Mouse (Mus musculus): Measurements from ENCODE around the gene Nr2e1. TPM values are rescaled to one million over a fixed set of nuclear protein-coding genes. Genes with fewer than 3 reads are reported as not detected.

Nr2e1 gene
- polyA plus RNA-seq, 1 experiment = not detected

DNA sequence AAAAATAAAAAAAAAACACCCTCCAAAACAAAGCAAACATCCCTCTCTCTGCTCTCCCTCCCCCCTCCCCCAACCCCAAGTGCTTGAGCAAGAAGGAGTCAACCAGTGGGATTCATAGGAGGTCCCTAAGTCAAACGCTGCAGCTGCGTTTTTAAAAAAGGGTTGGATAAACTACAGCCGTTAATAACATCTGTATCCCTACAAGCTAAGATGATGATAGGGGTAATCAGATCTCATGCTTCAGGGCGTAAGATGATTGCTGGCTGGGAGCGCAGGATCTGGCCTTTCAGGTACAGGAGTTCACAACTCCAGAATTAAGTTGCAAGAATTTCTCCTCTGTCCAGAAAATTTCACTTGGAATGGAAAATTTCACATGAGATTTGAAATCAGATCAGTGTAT is 6.1 kb upstream of the Nr2e1 start:
- no peaks in the 10 kb centered on the region for H3K4me1 ChIP-seq (ENCODE audit: control insufficient read depth, insufficient read depth, low read length)
- H3K4me3 ChIP-seq (replicated peaks; ENCODE audit: extremely low read depth, low read depth, low read length) = no peak overlapping the region
- TF ChIP-seq POLR2A (IDR thresholded peaks at IDR 0.05; ENCODE audit: borderline replicate concordance, extremely low read depth, low read depth, low read length) = no peak
- TF ChIP-seq CTCF (IDR thresholded peaks at IDR 0.05; ENCODE audit: insufficient read depth, low read length) = no peak
- WGBS = 10% methylated on average over 5 of the region's 5 CpGs
- no peak for DNase-seq

DNA sequence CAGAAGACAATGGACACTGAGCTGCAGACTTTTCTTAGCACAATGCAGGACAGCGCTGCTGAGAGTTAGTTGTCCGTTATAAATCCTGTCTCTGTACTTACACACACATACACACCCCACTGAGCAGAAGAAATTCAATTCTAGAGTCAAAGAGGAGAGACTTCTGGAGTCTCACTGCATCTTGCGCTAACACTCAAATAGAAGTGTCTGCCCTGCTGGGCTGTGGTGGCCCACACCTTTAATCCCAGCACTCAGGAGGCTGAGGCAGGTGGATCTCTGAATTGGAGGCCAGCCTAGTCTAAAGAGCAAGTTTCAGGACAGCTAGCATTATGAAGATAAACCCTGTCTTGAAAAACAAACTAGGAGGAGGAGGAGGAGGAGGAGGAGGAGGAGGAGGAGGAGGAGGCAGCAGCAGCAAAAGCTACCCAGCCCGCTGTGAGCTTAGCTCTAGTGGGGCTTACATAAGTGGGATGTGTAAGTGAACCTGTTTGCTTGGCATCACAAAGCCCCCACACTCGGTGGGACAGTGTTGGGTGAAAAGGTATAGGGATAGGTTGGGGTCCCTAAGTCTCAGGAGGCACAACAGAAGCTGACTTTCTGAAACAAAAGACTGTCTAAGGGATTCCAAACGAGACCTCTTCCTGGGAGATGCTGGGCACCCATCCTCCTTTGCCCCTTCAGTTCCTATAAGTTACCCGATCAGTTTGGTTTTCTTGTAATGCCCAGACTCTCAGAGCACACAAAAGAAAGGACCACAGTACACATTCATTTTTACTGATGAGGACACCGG is 4.7 kb upstream of the Nr2e1 start:
- Histone ChIP-seq H3K4me3 (replicated peaks; ENCODE audit: extremely low read depth, low read depth, low read length) (no peak overlapping the region), H3K4me1 (ENCODE audit: control insufficient read depth, insufficient read depth, low read length) (peaks cover 1% of the 10 kb centered on the region; the same call in 1 of the 2 replicates)
- TF ChIP-seq POLR2A (IDR thresholded peaks at IDR 0.05; ENCODE audit: borderline replicate concordance, extremely low read depth, low read depth, low read length) (no peak), CTCF (IDR thresholded peaks at IDR 0.05; ENCODE audit: insufficient read depth, low read length) (no peak)
- 5% methylated on average over 8 of the region's 8 CpGs for whole genome bisulfite sequencing
- DNase-seq = no peak

DNA sequence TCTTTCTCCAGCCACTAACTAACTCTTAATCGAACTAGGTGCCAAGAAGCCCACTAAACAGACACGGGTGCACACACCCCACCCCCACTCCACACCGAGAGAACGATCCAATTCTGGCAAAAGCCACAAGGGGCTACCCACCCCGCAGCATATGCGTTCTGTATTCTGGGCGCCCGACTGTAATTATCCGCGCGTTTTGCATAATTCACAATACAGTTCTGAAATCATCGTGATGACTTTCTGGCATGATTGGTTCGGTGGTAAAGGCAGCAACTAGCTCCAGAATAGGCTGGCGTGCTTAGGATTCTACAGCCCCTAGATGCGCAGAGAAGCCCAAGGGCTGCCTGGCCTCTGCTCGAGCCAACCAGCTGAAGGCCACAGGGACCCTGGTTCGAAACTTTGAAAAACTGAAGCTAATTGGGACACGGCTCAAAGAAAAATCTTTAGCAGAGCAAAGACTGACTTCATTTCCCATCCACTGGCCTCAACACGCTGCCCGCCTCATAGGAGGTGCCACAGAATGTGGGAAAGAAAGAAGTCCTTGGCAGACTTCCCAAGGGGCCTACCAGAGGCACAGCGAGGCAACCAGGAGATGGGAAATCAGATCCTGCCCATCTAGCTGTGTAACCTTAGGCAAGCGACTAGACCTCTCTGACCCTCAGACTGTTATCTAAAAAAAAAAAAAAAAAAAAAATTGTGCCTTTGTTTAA is 2.3 kb upstream of the Nr2e1 start:
- 8% methylated on average over 22 of the region's 22 CpGs for WGBS
- Histone ChIP-seq H3K4me1 (ENCODE audit: control insufficient read depth, insufficient read depth, low read length) (peaks cover 3% of the 10 kb centered on the region; the same call in 1 of the 2 replicates), H3K4me3 (replicated peaks; ENCODE audit: extremely low read depth, low read depth, low read length) (no peak overlapping the region)
- DNase-seq = no peak
- no peak for TF ChIP-seq CTCF (IDR thresholded peaks at IDR 0.05; ENCODE audit: insufficient read depth, low read length)
- TF ChIP-seq POLR2A (IDR thresholded peaks at IDR 0.05; ENCODE audit: borderline replicate concordance, extremely low read depth, low read depth, low read length) = no peak

DNA sequence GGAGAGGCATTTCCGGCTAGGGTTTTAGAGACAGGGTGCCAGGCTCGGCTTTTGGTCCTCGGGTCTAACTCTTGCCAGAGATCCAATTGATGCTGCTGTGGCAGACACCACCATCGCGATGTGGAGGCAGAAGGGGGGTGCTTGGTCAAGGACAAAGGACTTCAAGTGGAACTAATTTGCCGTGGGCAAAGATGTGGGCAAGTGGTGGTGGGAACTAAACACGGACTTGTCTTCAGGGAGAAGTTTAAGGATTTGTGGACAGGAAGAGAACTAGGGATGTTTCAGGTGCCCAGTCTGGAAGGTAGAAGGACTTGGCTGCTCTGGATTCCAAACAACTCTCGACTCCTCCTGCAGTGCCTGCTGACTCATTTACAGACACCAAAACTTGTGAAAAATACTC is 1.7 kb upstream of the Nr2e1 start:
- H3K4me3 ChIP-seq (replicated peaks; ENCODE audit: extremely low read depth, low read depth, low read length) = no peak overlapping the region
- H3K4me1 ChIP-seq (ENCODE audit: control insufficient read depth, insufficient read depth, low read length) = peaks cover 3% of the 10 kb centered on the region; the same call in 1 of the 2 replicates
- no peak for DNase-seq
- 3% methylated on average over 8 of the region's 8 CpGs for WGBS
- TF ChIP-seq POLR2A (IDR thresholded peaks at IDR 0.05; ENCODE audit: borderline replicate concordance, extremely low read depth, low read depth, low read length) (no peak), CTCF (IDR thresholded peaks at IDR 0.05; ENCODE audit: insufficient read depth, low read length) (no peak)

DNA sequence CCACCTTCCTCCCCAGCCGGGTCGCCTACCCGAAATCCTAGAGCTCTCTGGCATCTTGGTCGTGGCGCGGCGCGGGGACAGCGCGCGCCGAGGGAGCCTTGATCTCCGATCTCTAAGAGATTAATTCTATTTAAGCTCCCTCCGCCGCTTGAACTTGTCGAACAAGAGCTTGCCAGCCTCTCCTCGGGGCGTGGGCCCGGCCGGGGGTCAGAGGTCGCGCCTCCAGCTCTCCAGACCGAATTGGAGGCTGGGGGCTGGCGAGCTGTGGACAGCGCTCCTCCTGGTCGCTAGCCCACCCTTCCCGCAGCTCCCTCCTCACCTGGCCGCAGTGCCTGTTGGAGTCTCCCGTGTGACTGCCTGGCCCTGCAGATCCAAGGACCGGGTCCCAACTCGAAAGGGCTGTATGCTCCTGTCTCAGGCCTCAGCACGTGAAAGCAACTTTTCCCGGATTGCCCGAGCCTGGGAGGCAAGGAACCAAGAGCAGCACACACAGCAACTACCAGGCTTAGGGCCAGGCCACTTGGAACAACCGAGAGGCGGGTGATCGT is 1.1 kb upstream of the Nr2e1 start:
- peaks cover 3% of the 10 kb centered on the region; the same call in 1 of the 2 replicates for H3K4me1 ChIP-seq (ENCODE audit: control insufficient read depth, insufficient read depth, low read length)
- no peak for DNase-seq
- TF ChIP-seq CTCF (IDR thresholded peaks at IDR 0.05; ENCODE audit: insufficient read depth, low read length) = no peak
- no peak for TF ChIP-seq POLR2A (IDR thresholded peaks at IDR 0.05; ENCODE audit: borderline replicate concordance, extremely low read depth, low read depth, low read length)
- WGBS = 4% methylated on average over 37 of the region's 37 CpGs
- H3K4me3 ChIP-seq (replicated peaks; ENCODE audit: extremely low read depth, low read depth, low read length) = no peak overlapping the region

DNA sequence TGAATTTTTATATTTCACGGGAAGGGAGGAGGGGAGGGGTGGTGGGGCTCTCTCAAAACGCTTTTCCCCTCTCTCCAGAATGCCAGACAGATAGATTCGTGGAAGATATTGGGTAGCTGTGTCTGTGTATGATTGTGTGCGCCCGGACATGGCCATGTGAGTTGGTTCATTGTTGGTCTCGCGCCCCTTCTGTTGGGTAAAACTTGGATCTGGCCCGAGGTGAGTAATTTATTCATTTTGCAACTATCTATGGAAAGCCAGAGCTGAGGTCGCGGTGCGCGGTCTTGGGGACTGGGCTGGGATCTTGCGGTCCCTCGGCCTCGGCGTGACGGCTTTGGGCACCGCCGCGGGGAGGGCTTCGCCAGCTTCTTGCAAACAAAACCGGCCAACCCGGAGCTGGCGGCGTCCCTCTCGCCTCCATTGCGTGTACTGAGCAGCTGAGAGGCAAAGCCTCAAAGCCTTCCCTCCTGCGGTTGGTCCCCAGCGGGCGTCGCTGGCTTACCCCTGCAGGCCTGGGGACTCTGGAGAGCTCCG is 537 bp upstream of the Nr2e1 start:
- Histone ChIP-seq H3K4me3 (replicated peaks; ENCODE audit: extremely low read depth, low read depth, low read length) (no peak overlapping the region), H3K4me1 (ENCODE audit: control insufficient read depth, insufficient read depth, low read length) (peaks cover 3% of the 10 kb centered on the region; the same call in 1 of the 2 replicates)
- 3% methylated on average over 32 of the region's 32 CpGs for WGBS
- DNase-seq = no peak
- TF ChIP-seq POLR2A (IDR thresholded peaks at IDR 0.05; ENCODE audit: borderline replicate concordance, extremely low read depth, low read depth, low read length) (no peak), CTCF (IDR thresholded peaks at IDR 0.05; ENCODE audit: insufficient read depth, low read length) (no peak)

DNA sequence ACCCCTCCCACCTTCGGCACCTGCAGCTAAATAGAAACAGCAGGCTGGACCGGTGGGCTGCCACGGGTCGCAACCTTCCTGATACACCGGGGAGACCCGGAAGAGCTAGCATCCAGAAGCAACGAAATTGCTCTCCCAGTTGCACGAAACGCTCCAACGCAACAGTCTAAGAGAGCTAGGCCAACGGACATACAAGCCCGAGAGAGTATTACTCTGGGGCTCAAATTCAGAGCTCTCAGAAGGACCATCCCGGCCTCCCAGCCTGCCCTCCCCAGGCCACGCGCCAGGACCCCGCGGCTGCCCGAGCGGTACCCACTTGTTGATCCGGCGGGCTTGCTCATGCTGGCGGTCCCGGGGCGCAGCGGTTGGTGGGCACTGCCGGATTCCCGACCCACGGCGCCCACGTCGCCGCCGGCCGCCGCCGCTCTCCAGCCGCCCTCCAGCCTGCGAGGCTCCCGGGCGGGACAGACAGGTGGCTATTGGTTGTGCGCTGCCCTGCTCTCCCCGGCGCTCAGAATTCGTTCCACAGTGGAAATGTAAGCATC is 794 bp downstream of the Nr2e1 start:
- TF ChIP-seq POLR2A (IDR thresholded peaks at IDR 0.05; ENCODE audit: borderline replicate concordance, extremely low read depth, low read depth, low read length) = no peak
- no peak for TF ChIP-seq CTCF (IDR thresholded peaks at IDR 0.05; ENCODE audit: insufficient read depth, low read length)
- no peak overlapping the region for H3K4me3 ChIP-seq (replicated peaks; ENCODE audit: extremely low read depth, low read depth, low read length)
- no peak for DNase-seq
- H3K4me1 ChIP-seq (ENCODE audit: control insufficient read depth, insufficient read depth, low read length) = peaks cover 3% of the 10 kb centered on the region; the same call in 1 of the 2 replicates
- 2% methylated on average over 44 of the region's 44 CpGs for WGBS

DNA sequence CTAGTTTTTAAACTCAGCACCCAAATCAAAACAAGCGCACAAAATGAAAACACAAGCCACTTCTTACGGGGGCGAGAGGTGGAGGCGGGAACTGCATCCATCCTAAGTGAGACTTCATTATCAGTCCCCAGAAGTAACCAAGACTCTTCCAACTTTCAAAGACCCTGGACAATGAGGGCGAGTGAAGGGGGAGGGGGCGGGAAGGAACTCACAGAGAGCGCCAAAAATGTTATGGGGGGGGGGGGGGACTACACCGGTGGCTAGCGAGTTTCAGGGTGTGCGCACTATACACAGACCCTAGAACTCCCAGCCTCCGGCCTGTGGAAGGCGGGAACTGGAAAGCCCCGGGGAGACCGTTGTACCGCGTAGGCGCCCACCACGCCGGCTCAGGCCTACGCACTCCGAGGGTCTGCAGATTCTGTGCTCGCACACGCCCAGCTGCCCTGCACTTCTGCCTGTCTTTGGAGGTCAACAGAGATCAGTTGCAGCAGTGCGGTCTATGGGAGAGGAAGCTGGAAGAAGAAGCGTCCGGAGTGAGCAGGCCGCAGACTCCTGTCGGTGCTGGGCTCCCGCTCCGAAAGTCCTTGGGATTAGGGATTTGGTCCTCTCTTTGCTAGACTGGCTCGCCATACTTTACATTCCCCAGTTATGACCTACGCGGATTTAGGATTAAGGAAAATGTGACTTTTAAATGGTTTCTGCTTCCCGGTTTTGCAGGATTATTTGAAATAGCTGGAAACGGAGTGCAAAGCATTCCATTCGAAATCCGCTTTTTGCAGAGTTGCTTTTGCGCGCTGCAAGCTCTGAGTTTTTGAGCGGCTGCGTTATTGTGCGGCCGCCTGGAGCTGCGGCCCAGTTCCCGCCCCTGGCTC is 1.5 kb downstream of the Nr2e1 start:
- H3K4me3 ChIP-seq (replicated peaks; ENCODE audit: extremely low read depth, low read depth, low read length) = no peak overlapping the region
- no peak for TF ChIP-seq CTCF (IDR thresholded peaks at IDR 0.05; ENCODE audit: insufficient read depth, low read length)
- no peak for TF ChIP-seq POLR2A (IDR thresholded peaks at IDR 0.05; ENCODE audit: borderline replicate concordance, extremely low read depth, low read depth, low read length)
- no peak for DNase-seq
- 6% methylated on average over 45 of the region's 45 CpGs for WGBS
- peaks cover 3% of the 10 kb centered on the region; the same call in 1 of the 2 replicates for H3K4me1 ChIP-seq (ENCODE audit: control insufficient read depth, insufficient read depth, low read length)

Measured in lung, adult 2 months (tissue).